Mouse (Mus musculus) liver, adult 2 months (tissue): ENCODE data around the gene Gm21761. TPM values are rescaled to one million over a fixed set of nuclear protein-coding genes. Genes with fewer than 3 reads are reported as not detected.
"Not testable (repeated sequence)": the region's sequence is repeated elsewhere in the genome, so short reads cannot be mapped to it uniquely, and the experiment has no call there.

Experiments
- DNase-seq: peaks from one replicate; pipeline ENCODE4 v3.0.0-alpha.2; 2011; ENCODE audit warnings: low read depth, low spot score; ENCODE audit errors: extremely low read depth
- H3K27ac ChIP-seq: fragments of 200-500 bp; replicated peaks from 2 replicates; pipeline ENCODE4 v1.5.1; 2012; ENCODE audit warnings: low read depth, mild to moderate bottlenecking, control low read depth, inconsistent platforms, low read length; ENCODE audit not compliant: insufficient read depth
- H3K27me3 ChIP-seq: fragments of 200-500 bp; 2 replicates; pipeline ENCODE4 v1.6.1; 2012; ENCODE audit warnings: mild to moderate bottlenecking, moderate library complexity, low read length, inconsistent platforms; ENCODE audit not compliant: control insufficient read depth, insufficient read depth
- H3K36me3 ChIP-seq: fragments of 200-500 bp; 2 replicates; pipeline ENCODE4 v1.6.1; 2012; ENCODE audit warnings: low read length, inconsistent platforms; ENCODE audit not compliant: control insufficient read depth, insufficient read depth
- H3K4me1 ChIP-seq: fragments of 200-500 bp; 2 replicates; pipeline ENCODE4 v1.6.1; 2011; ENCODE audit warnings: low read length; ENCODE audit not compliant: control insufficient read depth, insufficient read depth
- H3K4me3 ChIP-seq: fragments of 200-500 bp; 2 replicates; pipeline ENCODE4 v1.5.1; 2011; ENCODE audit warnings: low read depth, mild to moderate bottlenecking, control low read depth, low read length, moderate library complexity; ENCODE audit not compliant: insufficient read depth
- H3K79me2 ChIP-seq: fragments of 200-500 bp; 2 replicates; pipeline ENCODE4 v1.6.1; 2012; ENCODE audit warnings: inconsistent platforms, mild to moderate bottlenecking, low read length, moderate library complexity; ENCODE audit not compliant: control insufficient read depth, insufficient read depth
- H3K9ac ChIP-seq: fragments of 200-500 bp; 2 replicates; pipeline ENCODE4 v1.6.1; 2012; ENCODE audit warnings: low read depth, mild to moderate bottlenecking, control low read depth, inconsistent platforms, low read length
- WGBS: fragments of 180-500 bp; shearing (Covaris S2); methylation state at CpG from one replicate; pipeline ENCODE4 v1.1.7; 2018; 5-methylcytosine and 5-hydroxymethylcytosine counted together
- polyA plus RNA-seq: library from polyadenylated mRNA; depleted of rRNA; stranded (reverse); fragments of >200 nt; gene quantifications from 2 replicates; pipeline ENCODE4 v1.2.3, GENCODE M21; 2012
- total RNA-seq: library from RNA; depleted of rRNA; stranded (reverse); fragments of >200 nt; gene quantifications from 2 replicates; pipeline ENCODE4 v1.2.3, GENCODE M21; 2014

The Gm21761 gene
- total and polyA plus RNA-seq, 2 experiments, result not detected

GRCm38 (mm10) chr13:119924597-119925340 is 4.3 kb downstream of the Gm21761 start:
- DNase-seq, H3K4me3 ChIP-seq, H3K9ac ChIP-seq, H3K36me3 ChIP-seq, H3K79me2 ChIP-seq, H3K27me3 ChIP-seq, H3K4me1 ChIP-seq, H3K27ac ChIP-seq: not testable (repeated sequence)
- WGBS, result 66% methylated on average over 3 of the region's 3 CpGs

- not testable (repeated sequence) for H3K27ac ChIP-seq, H3K27me3 ChIP-seq, H3K9ac ChIP-seq, H3K4me3 ChIP-seq, H3K36me3 ChIP-seq, H3K79me2 ChIP-seq, H3K4me1 ChIP-seq, DNase-seq
- WGBS, result 72% methylated on average over 4 of the region's 5 CpGs
Observed at GRCm38 (mm10) chr13:119916966-119917722, 11.9 kb downstream of the Gm21761 start.

- not testable (repeated sequence) for H3K79me2 ChIP-seq, H3K27me3 ChIP-seq, DNase-seq, H3K9ac ChIP-seq, H3K4me3 ChIP-seq, H3K27ac ChIP-seq, H3K4me1 ChIP-seq, H3K36me3 ChIP-seq
- 47% methylated on average over 2 of the region's 2 CpGs for WGBS
Observed at GRCm38 (mm10) chr13:119916449-119916848, 12.6 kb downstream of the Gm21761 start.

- H3K36me3 ChIP-seq, H3K4me3 ChIP-seq, H3K79me2 ChIP-seq, H3K4me1 ChIP-seq, H3K9ac ChIP-seq, H3K27me3 ChIP-seq, DNase-seq, H3K27ac ChIP-seq: not testable (repeated sequence)
- WGBS, result 55% methylated on average over 5 of the region's 5 CpGs
Observed at GRCm38 (mm10) chr13:119898549-119898948, 30.5 kb downstream of the Gm21761 start.

- H3K27me3 ChIP-seq, H3K9ac ChIP-seq, H3K27ac ChIP-seq, DNase-seq, H3K36me3 ChIP-seq, H3K4me3 ChIP-seq, H3K4me1 ChIP-seq, H3K79me2 ChIP-seq: not testable (repeated sequence)
- WGBS, result 65% methylated on average over 3 of the region's 3 CpGs
Observed at GRCm38 (mm10) chr13:119894685-119895084, 34.4 kb downstream of the Gm21761 start, which contains the start of gene Tcstv1. Gene Tcstv1 (minus strand): TSS chr13:119894785.

- not testable (repeated sequence) for H3K4me1 ChIP-seq, H3K4me3 ChIP-seq, DNase-seq, H3K79me2 ChIP-seq, H3K27me3 ChIP-seq, H3K36me3 ChIP-seq, H3K9ac ChIP-seq, H3K27ac ChIP-seq
- WGBS, result 43% methylated on average over 4 of the region's 4 CpGs
Observed at GRCm38 (mm10) chr13:119886896-119887295, 42.2 kb downstream of the Gm21761 start.

- H3K27ac ChIP-seq, H3K9ac ChIP-seq, H3K4me1 ChIP-seq, H3K4me3 ChIP-seq, DNase-seq, H3K79me2 ChIP-seq, H3K36me3 ChIP-seq, H3K27me3 ChIP-seq: not testable (repeated sequence)
- 65% methylated on average over 6 of the region's 7 CpGs for WGBS
Observed at GRCm38 (mm10) chr13:119864395-119864999, 64.6 kb downstream of the Gm21761 start.

GRCm38 (mm10) chr13:119862399-119862798 is 66.7 kb downstream of the Gm21761 start:
- not testable (repeated sequence) for H3K79me2 ChIP-seq, H3K36me3 ChIP-seq, H3K27ac ChIP-seq, H3K27me3 ChIP-seq, H3K9ac ChIP-seq, DNase-seq, H3K4me1 ChIP-seq, H3K4me3 ChIP-seq
- no CpG with 5 or more reads among the region's 6 CpGs for WGBS
